Mouse (Mus musculus) olfactory bulb, adult 2 months (tissue): ENCODE results near the gene Fcrlb.

Experiments
- CTCF ChIP-seq: fragments of 200-500 bp; IDR thresholded peaks from 2 replicates; pipeline ENCODE4 v1.5.1; 2012; ENCODE audit warnings: low read depth, mild to moderate bottlenecking, low read length, moderate library complexity; ENCODE audit not compliant: insufficient read depth
- POLR2A ChIP-seq: fragments of 200-500 bp; IDR thresholded peaks from 2 replicates; pipeline ENCODE4 v1.6.1; 2012; ENCODE audit warnings: mild to moderate bottlenecking, low read depth, low read length, moderate library complexity; ENCODE audit not compliant: insufficient read depth

GRCm38 (mm10) chr1:170884390-170884789 lies 28.4 kb downstream of the Fcrlb start:
- TF ChIP-seq POLR2A (no peak), CTCF (no peak)
